Mouse (Mus musculus) limb, embryonic 10.5 days (tissue): ENCODE measurements around the gene Cisd1. TPM values are rescaled to one million over a fixed set of nuclear protein-coding genes. Genes with fewer than 3 reads are reported as not detected.

Experiments used
- DNase-seq: peaks from one replicate; pipeline ENCODE4 v3.0.0-alpha.2; 2017; ENCODE audit warnings: low spot score
- H3K27ac ChIP-seq: fragments of 300-500 bp; sonication (generic); 2 replicates; pipeline ENCODE4 v1.5.1; 2016; ENCODE audit warnings: mild to moderate bottlenecking
- H3K27me3 ChIP-seq: fragments of 300-500 bp; sonication (generic); 2 replicates; pipeline ENCODE4 v1.6.1; 2016; ENCODE audit warnings: low read depth, mild to moderate bottlenecking; ENCODE audit not compliant: poor library complexity, severe bottlenecking
- H3K36me3 ChIP-seq: fragments of 300-500 bp; sonication (generic); 2 replicates; pipeline ENCODE4 v1.6.1; 2016; ENCODE audit warnings: mild to moderate bottlenecking, moderate library complexity
- H3K4me1 ChIP-seq: fragments of 300-500 bp; sonication (generic); 2 replicates; pipeline ENCODE4 v1.6.1; 2016
- H3K4me3 ChIP-seq: fragments of 300-500 bp; sonication (generic); 2 replicates; pipeline ENCODE4 v1.5.1; 2016; ENCODE audit warnings: mild to moderate bottlenecking, moderate library complexity
- H3K9me3 ChIP-seq: fragments of 300-500 bp; sonication (generic); replicated peaks from 2 replicates; pipeline ENCODE4 v1.6.1; 2016; ENCODE audit warnings: mild to moderate bottlenecking
- WGBS: fragments of 180-500 bp; shearing (Covaris S2); methylation state at CpG from one replicate; pipeline ENCODE4 v1.1.7; 2016; 5-methylcytosine and 5-hydroxymethylcytosine counted together
- polyA plus RNA-seq: library from polyadenylated mRNA; unstranded; fragments of >200 nt; fragmentation: Nextera tagmentation; extraction: Ambion mirVana; gene quantifications from 2 replicates; pipeline ENCODE4 v1.2.1, GENCODE M21; 2016

Cisd1 gene
- polyA plus RNA-seq, 1 experiment from 2014 or later: 112 TPM

- no peaks in the 10 kb centered on the region for H3K9me3 ChIP-seq
- no peak for DNase-seq
- 10% methylated on average over 13 of the region's 13 CpGs for WGBS
- H3K4me3 ChIP-seq: peak overlapping the region; percentile 83
- H3K27me3 ChIP-seq: no peaks in the 10 kb centered on the region
- peaks cover 38% of the 10 kb centered on the region for H3K4me1 ChIP-seq
- peaks cover 17% of the 10 kb centered on the region for H3K36me3 ChIP-seq
- peak overlapping the region; percentile 94 for H3K27ac ChIP-seq
Observed at GRCm38 (mm10) chr10:71346722-71347508, 2.2 kb upstream of the Cisd1 start.

GRCm38 (mm10) chr10:71346106-71346505 lies 1.4 kb upstream of the Cisd1 start:
- no peak overlapping the region for H3K27ac ChIP-seq
- H3K4me1 ChIP-seq: peaks cover 38% of the 10 kb centered on the region
- 60% methylated on average over 2 of the region's 2 CpGs for WGBS

GRCm38 (mm10) chr10:71343567-71344265 lies 1.0 kb downstream of the Cisd1 start:
- WGBS: 26% methylated on average over 14 of the region's 14 CpGs

More at GRCm38 (mm10) chr10:71346106-71346505, 1.4 kb upstream of the Cisd1 start:
- H3K27me3 ChIP-seq: no peaks in the 10 kb centered on the region
- DNase-seq: no peak
- no peak overlapping the region for H3K4me3 ChIP-seq
- H3K9me3 ChIP-seq: no peaks in the 10 kb centered on the region
- peaks cover 11% of the 10 kb centered on the region for H3K36me3 ChIP-seq

GRCm38 (mm10) chr10:71343130-71343529 lies 1.6 kb downstream of the Cisd1 start:
- H3K4me3 ChIP-seq: 0 out of 2 replicates have a peak overlapping the region, but pooled peaks have one; percentile 86
- WGBS: 91% methylated on average over 3 of the region's 3 CpGs

More at GRCm38 (mm10) chr10:71343567-71344265, 1.0 kb downstream of the Cisd1 start:
- DNase-seq: no peak
- Histone ChIP-seq H3K4me1 (peaks cover 39% of the 10 kb centered on the region), H3K4me3 (peak overlapping the region; percentile 86), H3K9me3 (no peaks in the 10 kb centered on the region), H3K27ac (peak overlapping the region; percentile 94; the same call in 1 of the 2 replicates), H3K27me3 (no peaks in the 10 kb centered on the region), H3K36me3 (no peaks in the 10 kb centered on the region)

GRCm38 (mm10) chr10:71342030-71342805 lies 2.5 kb downstream of the Cisd1 start:
- no peak for DNase-seq
- H3K4me3 ChIP-seq: no peak overlapping the region

More at GRCm38 (mm10) chr10:71343130-71343529, 1.6 kb downstream of the Cisd1 start:
- Histone ChIP-seq H3K36me3 (no peaks in the 10 kb centered on the region), H3K4me1 (peaks cover 41% of the 10 kb centered on the region), H3K27me3 (no peaks in the 10 kb centered on the region), H3K27ac (no peak overlapping the region), H3K9me3 (no peaks in the 10 kb centered on the region)
- no peak for DNase-seq

GRCm38 (mm10) chr10:71341290-71341689 lies 3.5 kb downstream of the Cisd1 start:
- H3K36me3 ChIP-seq: peaks cover 1% of the 10 kb centered on the region
- H3K27me3 ChIP-seq: no peaks in the 10 kb centered on the region
- no peak for DNase-seq
- H3K4me1 ChIP-seq: peaks cover 34% of the 10 kb centered on the region
- 98% methylated on average over 9 of the region's 9 CpGs for WGBS
- no peak overlapping the region for H3K4me3 ChIP-seq
- no peaks in the 10 kb centered on the region for H3K9me3 ChIP-seq
- no peak overlapping the region for H3K27ac ChIP-seq

More at GRCm38 (mm10) chr10:71342030-71342805, 2.5 kb downstream of the Cisd1 start:
- no peaks in the 10 kb centered on the region for H3K27me3 ChIP-seq
- H3K4me1 ChIP-seq: peaks cover 44% of the 10 kb centered on the region
- H3K27ac ChIP-seq: no peak overlapping the region
- WGBS: 93% methylated on average over 7 of the region's 7 CpGs
- no peaks in the 10 kb centered on the region for H3K36me3 ChIP-seq
- H3K9me3 ChIP-seq: no peaks in the 10 kb centered on the region

GRCm38 (mm10) chr10:71340195-71340594 lies 4.6 kb downstream of the Cisd1 start:
- 80% methylated on average over 2 of the region's 2 CpGs for WGBS
- H3K4me3 ChIP-seq: no peak overlapping the region
- H3K27ac ChIP-seq: no peak overlapping the region
- no peak for DNase-seq
- H3K4me1 ChIP-seq: peaks cover 29% of the 10 kb centered on the region
- peaks cover 12% of the 10 kb centered on the region for H3K36me3 ChIP-seq
- H3K9me3 ChIP-seq: no peaks in the 10 kb centered on the region
- H3K27me3 ChIP-seq: no peaks in the 10 kb centered on the region

- no peak overlapping the region for H3K27ac ChIP-seq
- H3K27me3 ChIP-seq: no peaks in the 10 kb centered on the region
- H3K9me3 ChIP-seq: no peaks in the 10 kb centered on the region
- WGBS: 58% methylated on average over 4 of the region's 4 CpGs
- no peak overlapping the region for H3K4me3 ChIP-seq
- peaks cover 18% of the 10 kb centered on the region for H3K36me3 ChIP-seq
- peaks cover 25% of the 10 kb centered on the region for H3K4me1 ChIP-seq
- no peak for DNase-seq
Observed at GRCm38 (mm10) chr10:71339463-71339862, 5.3 kb downstream of the Cisd1 start.

- Histone ChIP-seq H3K27ac (no peak overlapping the region), H3K36me3 (peaks cover 29% of the 10 kb centered on the region), H3K9me3 (no peaks in the 10 kb centered on the region), H3K4me1 (peaks cover 17% of the 10 kb centered on the region), H3K4me3 (no peak overlapping the region), H3K27me3 (no peaks in the 10 kb centered on the region)
- no peak for DNase-seq
- 84% methylated on average over 8 of the region's 8 CpGs for WGBS
Observed at GRCm38 (mm10) chr10:71338156-71338905, 6.4 kb downstream of the Cisd1 start.

GRCm38 (mm10) chr10:71337733-71338132 lies 7.0 kb downstream of the Cisd1 start:
- no peaks in the 10 kb centered on the region for H3K9me3 ChIP-seq
- H3K4me3 ChIP-seq: no peak overlapping the region
- no peaks in the 10 kb centered on the region for H3K27me3 ChIP-seq
- H3K27ac ChIP-seq: no peak overlapping the region
- 88% methylated on average over 2 of the region's 2 CpGs for WGBS
- H3K36me3 ChIP-seq: peaks cover 35% of the 10 kb centered on the region
- H3K4me1 ChIP-seq: peaks cover 17% of the 10 kb centered on the region
- DNase-seq: no peak

- no peaks in the 10 kb centered on the region for H3K27me3 ChIP-seq
- no peaks in the 10 kb centered on the region for H3K9me3 ChIP-seq
- no peak overlapping the region for H3K27ac ChIP-seq
- DNase-seq: no peak
- H3K36me3 ChIP-seq: peaks cover 64% of the 10 kb centered on the region
- peaks cover under 1% of the 10 kb centered on the region; the same call in 1 of the 2 replicates for H3K4me1 ChIP-seq
- WGBS: 94% methylated on average over 9 of the region's 9 CpGs
- H3K4me3 ChIP-seq: no peak overlapping the region
Observed at GRCm38 (mm10) chr10:71332859-71333258, 11.9 kb downstream of the Cisd1 start.

GRCm38 (mm10) chr10:71332376-71332775 lies 12.4 kb downstream of the Cisd1 start:
- H3K4me1 ChIP-seq: no peaks in the 10 kb centered on the region
- WGBS: 93% methylated on average over 4 of the region's 4 CpGs
- no peaks in the 10 kb centered on the region for H3K9me3 ChIP-seq
- H3K4me3 ChIP-seq: no peak overlapping the region
- H3K27me3 ChIP-seq: no peaks in the 10 kb centered on the region
- H3K27ac ChIP-seq: no peak overlapping the region
- DNase-seq: no peak
- peaks cover 64% of the 10 kb centered on the region for H3K36me3 ChIP-seq
